Mouse (Mus musculus) cortical plate, adult 2 months (tissue): ENCODE results near the gene Ncoa3. TPM values are rescaled to one million over a fixed set of nuclear protein-coding genes. Genes with fewer than 3 reads are reported as not detected.

Experiments used
- H3K27ac ChIP-seq: fragments of 200-500 bp; 2 replicates; pipeline ENCODE4 v1.5.1; 2012; ENCODE audit warnings: low read length, control low read depth, inconsistent platforms; ENCODE audit not compliant: insufficient read depth
- H3K4me1 ChIP-seq: fragments of 200-500 bp; 2 replicates; pipeline ENCODE4 v1.6.1; 2011; ENCODE audit warnings: low read length; ENCODE audit not compliant: control insufficient read depth, insufficient read depth
- H3K4me3 ChIP-seq: fragments of 200-500 bp; 2 replicates; pipeline ENCODE4 v1.5.1; 2011; ENCODE audit warnings: mild to moderate bottlenecking, low read length, control low read depth; ENCODE audit not compliant: insufficient read depth
- CTCF ChIP-seq: fragments of 200-500 bp; IDR thresholded peaks from 2 replicates; pipeline ENCODE4 v1.5.1; 2011; ENCODE audit warnings: mild to moderate bottlenecking, control low read depth, low read length; ENCODE audit not compliant: insufficient read depth; ENCODE audit errors: extremely low read depth
- POLR2A ChIP-seq: fragments of 200-500 bp; IDR thresholded peaks from 2 replicates; pipeline ENCODE4 v1.6.1; 2011; ENCODE audit warnings: mild to moderate bottlenecking, low read length, control low read depth; ENCODE audit not compliant: insufficient read depth; ENCODE audit errors: extremely low read depth
- polyA plus RNA-seq: library from polyadenylated mRNA; depleted of rRNA; stranded (reverse); fragments of >200 nt; gene quantifications from 2 replicates; pipeline ENCODE4 v1.2.3, GENCODE M21; 2012

Gene Ncoa3
- polyA plus RNA-seq, 1 experiment = 32.8 TPM

- Histone ChIP-seq H3K27ac (no peak overlapping the region), H3K4me1 (peaks cover 13% of the 10 kb centered on the region; the same call in 1 of the 2 replicates), H3K4me3 (no peak overlapping the region)
- no peak for TF ChIP-seq CTCF
- TF ChIP-seq POLR2A = no peak
Measured at GRCm38 (mm10) chr2:166011422-166011821, 19.0 kb downstream of the Ncoa3 start.

GRCm38 (mm10) chr2:166012145-166012544 lies 19.7 kb downstream of the Ncoa3 start:
- Histone ChIP-seq H3K4me3 (no peak overlapping the region), H3K4me1 (peaks cover 13% of the 10 kb centered on the region; the same call in 1 of the 2 replicates), H3K27ac (no peak overlapping the region)
- TF ChIP-seq CTCF (no peak), POLR2A (no peak)

GRCm38 (mm10) chr2:166018769-166019168 lies 26.3 kb downstream of the Ncoa3 start:
- TF ChIP-seq CTCF (no peak), POLR2A (no peak)
- Histone ChIP-seq H3K4me3 (no peak overlapping the region), H3K27ac (no peak overlapping the region), H3K4me1 (peaks cover 10% of the 10 kb centered on the region)

- Histone ChIP-seq H3K27ac (no peak overlapping the region), H3K4me1 (peaks cover 10% of the 10 kb centered on the region), H3K4me3 (no peak overlapping the region)
- TF ChIP-seq POLR2A (no peak), CTCF (no peak)
Measured at GRCm38 (mm10) chr2:166020026-166020425, 27.6 kb downstream of the Ncoa3 start.

GRCm38 (mm10) chr2:166021073-166021610 lies 28.7 kb downstream of the Ncoa3 start:
- no peak overlapping the region for H3K27ac ChIP-seq
- no peak overlapping the region for H3K4me3 ChIP-seq
- no peak for TF ChIP-seq POLR2A
- TF ChIP-seq CTCF = no peak
- peaks cover 11% of the 10 kb centered on the region for H3K4me1 ChIP-seq

- TF ChIP-seq CTCF (no peak), POLR2A (no peak)
- no peak overlapping the region for H3K27ac ChIP-seq
Measured at GRCm38 (mm10) chr2:166021642-166022041, 29.2 kb downstream of the Ncoa3 start.

GRCm38 (mm10) chr2:166022327-166022726 lies 29.9 kb downstream of the Ncoa3 start:
- Histone ChIP-seq H3K4me3 (no peak overlapping the region), H3K27ac (no peak overlapping the region)
- TF ChIP-seq POLR2A (no peak), CTCF (no peak)

More at GRCm38 (mm10) chr2:166021642-166022041, 29.2 kb downstream of the Ncoa3 start:
- Histone ChIP-seq H3K4me3 (no peak overlapping the region), H3K4me1 (peaks cover 11% of the 10 kb centered on the region)

GRCm38 (mm10) chr2:166024079-166024478 lies 31.6 kb downstream of the Ncoa3 start:
- Histone ChIP-seq H3K27ac (no peak overlapping the region), H3K4me1 (peaks cover 11% of the 10 kb centered on the region), H3K4me3 (no peak overlapping the region)
- TF ChIP-seq CTCF (no peak), POLR2A (no peak)

More at GRCm38 (mm10) chr2:166022327-166022726, 29.9 kb downstream of the Ncoa3 start:
- peaks cover 11% of the 10 kb centered on the region for H3K4me1 ChIP-seq

- TF ChIP-seq POLR2A (no peak), CTCF (no peak)
- no peak overlapping the region for H3K27ac ChIP-seq
Measured at GRCm38 (mm10) chr2:166024621-166025020, 32.2 kb downstream of the Ncoa3 start.

GRCm38 (mm10) chr2:166025943-166026342 lies 33.5 kb downstream of the Ncoa3 start:
- Histone ChIP-seq H3K4me1 (peaks cover 12% of the 10 kb centered on the region), H3K27ac (no peak overlapping the region), H3K4me3 (no peak overlapping the region)
- no peak for TF ChIP-seq POLR2A
- no peak for TF ChIP-seq CTCF

More at GRCm38 (mm10) chr2:166024621-166025020, 32.2 kb downstream of the Ncoa3 start:
- H3K4me1 ChIP-seq = peaks cover 11% of the 10 kb centered on the region
- no peak overlapping the region for H3K4me3 ChIP-seq
